Mouse (Mus musculus): ENCODE data around the gene Ddx6.
A peak's percentile ranks its signal among the peaks of the same experiment; 100 is the strongest.
"Not testable (repeated sequence)": the region's sequence is repeated elsewhere in the genome, so short reads cannot be mapped to it uniquely, and the experiment has no call there.

Ddx6 gene

GRCm38 (mm10) chr9:44594901-44595536 lies 9.7 kb upstream of the Ddx6 start:
- DNase-seq = peak; percentile 39

GRCm38 (mm10) chr9:44595537-44595930 lies 9.2 kb upstream of the Ddx6 start:
- no peak for DNase-seq

- DNase-seq = no peak
Measured at GRCm38 (mm10) chr9:44597742-44598141, 7.0 kb upstream of the Ddx6 start.

GRCm38 (mm10) chr9:44598899-44599495 lies 5.7 kb upstream of the Ddx6 start:
- peak; percentile 65 for DNase-seq

- peak; percentile 45 for DNase-seq
Measured at GRCm38 (mm10) chr9:44599616-44600015, 5.1 kb upstream of the Ddx6 start.

- DNase-seq = no peak
Measured at GRCm38 (mm10) chr9:44600801-44601200, 3.9 kb upstream of the Ddx6 start.

- no peak for DNase-seq
Measured at GRCm38 (mm10) chr9:44602766-44603165, 1.9 kb upstream of the Ddx6 start.

- peak; percentile 80 for DNase-seq
Measured at GRCm38 (mm10) chr9:44603454-44604289, 1.0 kb upstream of the Ddx6 start.

- peak; percentile 87 for DNase-seq
Measured at GRCm38 (mm10) chr9:44604290-44604778, 358 bp upstream of the Ddx6 start.

GRCm38 (mm10) chr9:44605616-44606165 lies 999 bp downstream of the Ddx6 start:
- no peak for DNase-seq

- DNase-seq = no peak
Measured at GRCm38 (mm10) chr9:44606646-44607045, 2.0 kb downstream of the Ddx6 start.

- no peak for DNase-seq
Measured at GRCm38 (mm10) chr9:44607306-44607705, 2.6 kb downstream of the Ddx6 start.

- DNase-seq = no peak
Measured at GRCm38 (mm10) chr9:44610371-44610770, 5.7 kb downstream of the Ddx6 start.

- DNase-seq = not testable (repeated sequence)
Measured at GRCm38 (mm10) chr9:44613081-44613480, 8.4 kb downstream of the Ddx6 start.

GRCm38 (mm10) chr9:44621114-44621513 lies 16.4 kb downstream of the Ddx6 start:
- peak; percentile 43 for DNase-seq

GRCm38 (mm10) chr9:44624390-44624789 lies 19.7 kb downstream of the Ddx6 start:
- no peak for DNase-seq

- DNase-seq = no peak
Measured at GRCm38 (mm10) chr9:44626268-44626667, 21.6 kb downstream of the Ddx6 start.

GRCm38 (mm10) chr9:44637551-44638169 lies 33.0 kb downstream of the Ddx6 start:
- peak; percentile 72 for DNase-seq

- DNase-seq = peak; percentile 37
Measured at GRCm38 (mm10) chr9:44638726-44639125, 34.0 kb downstream of the Ddx6 start.

- DNase-seq = peak; percentile 34
Measured at GRCm38 (mm10) chr9:44640028-44640427, 35.3 kb downstream of the Ddx6 start.

- DNase-seq = no peak
Measured at GRCm38 (mm10) chr9:44640646-44641357, 36.1 kb downstream of the Ddx6 start.

GRCm38 (mm10) chr9:44641616-44642015 lies 36.9 kb downstream of the Ddx6 start:
- DNase-seq = no peak
